Mouse (Mus musculus): ENCODE data around the gene Olfr91.
"Not testable (repeated sequence)": the region's sequence is repeated elsewhere in the genome, so short reads cannot be mapped to it uniquely, and the experiment has no call there.

Olfr91 gene

GRCm38 (mm10) chr17:37098178-37098577, at the start of gene Olfr91:
Olfr91 (minus strand) TSS chr17:37098278.
- DNase-seq: no peak

- not testable (repeated sequence) for DNase-seq
These were observed 33.3 kb upstream of the Olfr91 start for GRCm38 (mm10) chr17:37131366-37131765.

GRCm38 (mm10) chr17:37119988-37120387, 21.9 kb upstream of the Olfr91 start, which contains the start of gene Olfr92:
Olfr92 (minus strand) TSS chr17:37120088.
- DNase-seq: no peak

- no peak for DNase-seq
These were observed 4.8 kb downstream of the Olfr91 start for GRCm38 (mm10) chr17:37093289-37093688.

GRCm38 (mm10) chr17:37092198-37092597, 5.9 kb downstream of the Olfr91 start:
- DNase-seq: no peak

GRCm38 (mm10) chr17:37088399-37088798, 9.7 kb downstream of the Olfr91 start, which contains the start of gene Olfr90:
Olfr90 (minus strand) TSS chr17:37088499.
- DNase-seq: no peak

GRCm38 (mm10) chr17:37085545-37085944, 12.5 kb downstream of the Olfr91 start:
- no peak for DNase-seq

- no peak for DNase-seq
These were observed 13.4 kb downstream of the Olfr91 start for GRCm38 (mm10) chr17:37084632-37085031.

GRCm38 (mm10) chr17:37083327-37083726, 14.8 kb downstream of the Olfr91 start:
- peak; percentile 69 to 70 for DNase-seq

- DNase-seq: no peak
These were observed 16.4 kb downstream of the Olfr91 start for GRCm38 (mm10) chr17:37081659-37082058.

GRCm38 (mm10) chr17:37080119-37080518, 18.0 kb downstream of the Olfr91 start:
- no peak for DNase-seq

- no peak for DNase-seq
These were observed 19.1 kb downstream of the Olfr91 start for GRCm38 (mm10) chr17:37078990-37079389.

- no peak for DNase-seq
These were observed 19.9 kb downstream of the Olfr91 start for GRCm38 (mm10) chr17:37078193-37078592.

GRCm38 (mm10) chr17:37075766-37076165, 22.3 kb downstream of the Olfr91 start:
- DNase-seq: no peak

- DNase-seq: no peak
These were observed 22.9 kb downstream of the Olfr91 start for GRCm38 (mm10) chr17:37075181-37075580.

- no peak for DNase-seq
These were observed 25.3 kb downstream of the Olfr91 start for GRCm38 (mm10) chr17:37072730-37073276.

- no peak for DNase-seq
These were observed 25.9 kb downstream of the Olfr91 start for GRCm38 (mm10) chr17:37072080-37072729.

GRCm38 (mm10) chr17:37070121-37070520, 28.0 kb downstream of the Olfr91 start:
- DNase-seq: no peak

GRCm38 (mm10) chr17:37067861-37068260, 30.2 kb downstream of the Olfr91 start:
- no peak for DNase-seq

GRCm38 (mm10) chr17:37065993-37066392, 32.1 kb downstream of the Olfr91 start:
- DNase-seq: no peak

- DNase-seq: no peak
These were observed 34.2 kb downstream of the Olfr91 start for GRCm38 (mm10) chr17:37063686-37064495.

- DNase-seq: no peak
These were observed 35.0 kb downstream of the Olfr91 start for GRCm38 (mm10) chr17:37063063-37063462.

- DNase-seq: no peak
These were observed 35.9 kb downstream of the Olfr91 start for GRCm38 (mm10) chr17:37062101-37062641.

Measured in B cell, adult 2 months (primary cell).